Mouse (Mus musculus) kidney, embryonic 16.5 days (tissue): ENCODE measurements around the gene Armt1. TPM values are rescaled to one million over a fixed set of nuclear protein-coding genes. Genes with fewer than 3 reads are reported as not detected.

Experiments
- ATAC-seq: fragments of 200-750 bp; cut with Nextera tagmentation; 2 replicates; pipeline ENCODE4 v1.8.0; 2017; ENCODE audit warnings: moderate TSS enrichment; ENCODE audit not compliant: low FRiP score, low TSS enrichment
- H3K27ac ChIP-seq: fragments of 300-500 bp; sonication (generic); 2 replicates; pipeline ENCODE4 v1.5.1; 2014; ENCODE audit warnings: low read length
- H3K27me3 ChIP-seq: fragments of 300-500 bp; sonication (generic); 2 replicates; pipeline ENCODE4 v1.6.1; 2014; ENCODE audit warnings: low read length, control low read depth, mixed read lengths; ENCODE audit not compliant: insufficient read depth
- H3K36me3 ChIP-seq: fragments of 300-500 bp; sonication (generic); 2 replicates; pipeline ENCODE4 v1.6.1; 2014; ENCODE audit warnings: low read length, control low read depth, mixed read lengths; ENCODE audit not compliant: insufficient read depth
- H3K4me1 ChIP-seq: fragments of 300-500 bp; sonication (generic); 2 replicates; pipeline ENCODE4 v1.6.1; 2014; ENCODE audit warnings: low read length, control low read depth, mixed read lengths; ENCODE audit not compliant: insufficient read depth
- H3K4me2 ChIP-seq: fragments of 300-500 bp; sonication (generic); replicated peaks from 2 replicates; pipeline ENCODE4 v1.6.1; 2014; ENCODE audit warnings: low read depth, low read length
- H3K4me3 ChIP-seq: fragments of 300-500 bp; sonication (generic); 2 replicates; pipeline ENCODE4 v1.5.1; 2014; ENCODE audit warnings: mild to moderate bottlenecking, low read length
- H3K9ac ChIP-seq: fragments of 300-500 bp; sonication (generic); replicated peaks from 2 replicates; pipeline ENCODE4 v1.6.1; 2014; ENCODE audit warnings: low read length
- H3K9me3 ChIP-seq: fragments of 300-500 bp; sonication (generic); 2 replicates; pipeline ENCODE4 v1.6.1; 2016; ENCODE audit warnings: low read length, control low read depth
- WGBS: fragments of 180-500 bp; shearing (Covaris S2); extraction: QIAGEN DNeasy Blood & Tissue Kit; methylation state at CpG from one replicate; pipeline ENCODE4 v1.1.7; 2014; 5-methylcytosine and 5-hydroxymethylcytosine counted together
- polyA plus RNA-seq: library from polyadenylated mRNA; unstranded; fragments of >200 nt; fragmentation: Nextera tagmentation; extraction: Ambion mirVana; gene quantifications from 2 replicates; pipeline ENCODE4 v1.2.1, GENCODE M21; 2015

The Armt1 gene
- polyA plus RNA-seq, 1 experiment from 2014 or later: 23.8 TPM

GRCm38 (mm10) chr10:4503251-4503650 lies 71.0 kb downstream of the Armt1 start:
- no peaks in the 10 kb centered on the region for H3K9me3 ChIP-seq
- H3K4me2 ChIP-seq: no peak overlapping the region
- WGBS: 52% methylated on average over 8 of the region's 8 CpGs
- H3K4me1 ChIP-seq: no peaks in the 10 kb centered on the region
- no peak for ATAC-seq
- no peak overlapping the region for H3K27ac ChIP-seq
- H3K36me3 ChIP-seq: no peaks in the 10 kb centered on the region
- H3K4me3 ChIP-seq: no peak overlapping the region
- no peaks in the 10 kb centered on the region for H3K27me3 ChIP-seq
- no peak overlapping the region for H3K9ac ChIP-seq

Other genes with a start within 250 kb of the Armt1 start
- 92.7 and 96.4 TPM in 2 replicates for gene Akap12, start 166.1 kb upstream of the Armt1 start, polyA plus RNA-seq
- gene Zbtb2, start 44.4 kb upstream of the Armt1 start, polyA plus RNA-seq: 17.9 and 19.0 TPM in 2 replicates
- gene Rmnd1, start 79 bp upstream of the Armt1 start, polyA plus RNA-seq: 65.2 and 71.0 TPM in 2 replicates
- gene Ccdc170, start 50.0 kb downstream of the Armt1 start, polyA plus RNA-seq: 2.2 and 3.9 TPM in 2 replicates
- gene Esr1, start 179.1 kb downstream of the Armt1 start, polyA plus RNA-seq: 2.5 and 2.6 TPM in 2 replicates